Mouse (Mus musculus): ENCODE measurements at regions not wholly inside any gene's neighbourhood (a gene's known extent, or its start where the extent isn't known, plus 50 kb on each side); places are given as distances from the start of the nearest gene placed in this dataset.

GRCm38 (mm10) chr5:41187193-41187592 lies 520.8 kb downstream of the Rab28 start:
- TF ChIP-seq CTCF (IDR thresholded peaks at IDR 0.05; ENCODE audit: extremely low read depth, insufficient read depth, insufficient read length, insufficient replicate concordance) (no peak), POLR2A (IDR thresholded peaks at IDR 0.05; ENCODE audit: low read depth, low read length) (no peak)
